9 mouse cellular contexts compared by ENCODE assay signal in the genomic region with DNA sequence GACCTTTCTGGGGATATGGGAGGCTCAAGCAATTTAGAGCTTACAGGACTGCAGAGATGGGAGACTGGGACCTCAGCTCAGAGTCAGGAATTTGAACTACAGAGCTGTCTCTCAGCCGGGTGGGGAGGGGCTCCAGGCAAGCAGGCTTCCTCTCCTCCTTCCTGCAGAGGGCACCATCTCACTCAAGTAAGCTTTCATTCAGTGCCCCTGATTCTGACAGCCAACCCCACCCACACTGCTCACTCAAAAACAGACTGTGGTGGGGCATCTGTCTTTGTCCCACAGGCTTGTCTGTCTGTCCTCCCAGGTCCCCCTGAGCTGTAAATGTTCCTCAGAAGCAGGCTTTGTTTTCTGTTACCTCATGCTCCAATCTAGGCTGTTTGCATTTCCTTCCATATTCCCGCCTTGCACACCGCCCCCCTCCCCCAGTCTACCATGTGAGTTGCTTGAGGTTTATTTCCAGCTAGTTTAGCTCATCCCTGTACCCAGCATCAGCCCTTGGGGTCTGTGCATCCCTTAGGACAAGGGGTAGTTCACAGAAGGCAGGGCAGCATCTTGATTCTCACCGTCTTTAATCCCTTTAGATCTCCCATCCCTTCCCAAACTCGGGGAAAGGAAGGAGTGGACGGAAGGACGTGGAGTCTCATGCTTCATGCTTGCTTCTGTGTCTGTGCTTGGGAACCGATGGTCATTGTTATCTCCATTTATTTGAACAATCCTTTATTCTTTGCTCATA.
DNase-seq lines count a peak whose midpoint lies in the region; ATAC-seq and TF ChIP-seq lines count a peak whose summit lies in the region.
"Had no signal": no experiment of that assay in that cellular context is flagged by ENCODE, and none has a peak within 500 bp of the region (broad histone marks: within the 10 kb centered on the region; RNA-seq: fewer than 3 reads in every experiment).

No protein-coding gene starts in this region.

- H3K4me1 ChIP-seq in embryonic fibroblast, embryonic 13.5 days (ENCODE audit: control insufficient read depth, insufficient read depth, low read length), result peaks cover 22% of the 10 kb centered on the region
- H3K4me1 ChIP-seq in hindbrain, embryonic 13.5 days (replicated peaks), result peaks cover 51% of the 10 kb centered on the region
- peaks cover 3% of the 10 kb centered on the region; the same call in 1 of the 2 replicates for H3K4me1 ChIP-seq in liver, embryonic 12.5 days
- peaks cover 54% of the 10 kb centered on the region for H3K4me1 ChIP-seq in neural tube, embryonic 13.5 days (replicated peaks)

- H3K27ac ChIP-seq in embryonic fibroblast, embryonic 13.5 days (ENCODE audit: insufficient read depth, low read length), result no peak overlapping the region
- H3K27ac ChIP-seq in hindbrain, embryonic 13.5 days, result peak overlapping the region; percentile 61
- no peak overlapping the region for H3K27ac ChIP-seq in liver, embryonic 12.5 days
- peak overlapping the region; percentile 76 for H3K27ac ChIP-seq in neural tube, embryonic 13.5 days (replicated peaks)
- H3K27ac ChIP-seq: limb, embryonic 15.5 days had no signal

- 0 out of 2 replicates have a peak, but pooled peaks have one; percentile 44 for ATAC-seq in frontal cortex, adult (ENCODE audit: low TSS enrichment)
- ATAC-seq in hindbrain, embryonic 13.5 days (ENCODE audit: low FRiP score), result peak; percentile 26; the same call in 1 of the 2 replicates
- no peak; the same call in 1 of the 2 replicates for ATAC-seq in liver, embryonic 12.5 days
- ATAC-seq in neural tube, embryonic 13.5 days (ENCODE audit: low read depth), result peak; percentile 55

- H3K27me3 ChIP-seq in hindbrain, embryonic 13.5 days, result peaks cover 4% of the 10 kb centered on the region; the same call in 1 of the 2 replicates
- H3K27me3 ChIP-seq in liver, embryonic 12.5 days (replicated peaks), result no peaks in the 10 kb centered on the region
- H3K27me3 ChIP-seq in neural tube, embryonic 13.5 days, result no peaks in the 10 kb centered on the region
- H3K27me3 ChIP-seq: limb, embryonic 15.5 days had no signal

- no peaks in the 10 kb centered on the region for H3K36me3 ChIP-seq in hindbrain, embryonic 13.5 days
- H3K36me3 ChIP-seq in liver, embryonic 12.5 days, result no peaks in the 10 kb centered on the region
- no peaks in the 10 kb centered on the region for H3K36me3 ChIP-seq in neural tube, embryonic 13.5 days
- H3K36me3 ChIP-seq: limb, embryonic 15.5 days had no signal

- no peak for TF ChIP-seq POLR2A in embryonic fibroblast, embryonic 13.5 days (IDR thresholded peaks at IDR 0.05; ENCODE audit: low read depth, low read length)

- no peaks in the 10 kb centered on the region for H3K9me3 ChIP-seq in hindbrain, embryonic 13.5 days
- H3K9me3 ChIP-seq in liver, embryonic 12.5 days (replicated peaks), result no peaks in the 10 kb centered on the region
- no peaks in the 10 kb centered on the region for H3K9me3 ChIP-seq in neural tube, embryonic 13.5 days
- H3K9me3 ChIP-seq: limb, embryonic 15.5 days had no signal

- no peak for DNase-seq in frontal cortex, adult 2 months (ENCODE audit: extremely low spot score in 1 of 2, low spot score in 1 of 2)
- peak; percentile 82 for DNase-seq in ES-CJ7 (ENCODE audit: low read depth, low spot score)
- DNase-seq in ovary, postnatal 14 days (ENCODE audit: low spot score), result no peak

- H3K4me2 ChIP-seq in hindbrain, embryonic 13.5 days, result 0 out of 2 replicates have a peak overlapping the region, but pooled peaks have one; percentile 13
- peak overlapping the region; percentile 45 for H3K4me2 ChIP-seq in liver, embryonic 12.5 days
- H3K4me2 ChIP-seq in neural tube, embryonic 13.5 days, result peak overlapping the region; percentile 26; the same call in 1 of the 2 replicates
- H3K4me2 ChIP-seq: limb, embryonic 15.5 days had no signal

- peak overlapping the region; percentile 36 for H3K9ac ChIP-seq in hindbrain, embryonic 13.5 days
- H3K9ac ChIP-seq in liver, embryonic 12.5 days, result no peak overlapping the region
- H3K9ac ChIP-seq in neural tube, embryonic 13.5 days, result peak overlapping the region; percentile 41; the same call in 1 of the 2 replicates
- H3K9ac ChIP-seq: limb, embryonic 15.5 days had no signal

- peak; percentile 46; the same call in 1 of the 2 replicates for TF ChIP-seq CTCF in embryonic fibroblast, embryonic 13.5 days (IDR thresholded peaks at IDR 0.05; ENCODE audit: borderline replicate concordance, insufficient read depth, low read length)

- 44% methylated on average over 8 of the region's 8 CpGs for WGBS in hindbrain, embryonic 13.5 days
- 37% methylated on average over 8 of the region's 8 CpGs for WGBS in liver, embryonic 12.5 days (ENCODE audit: insufficient replicate concordance)
- WGBS in neural tube, embryonic 13.5 days, result 57% methylated on average over 8 of the region's 8 CpGs

- H3K4me3 ChIP-seq in embryonic fibroblast, embryonic 13.5 days (ENCODE audit: insufficient read depth, low read length), result no peak overlapping the region
- no peak overlapping the region for H3K4me3 ChIP-seq in hindbrain, embryonic 13.5 days
- H3K4me3 ChIP-seq in liver, embryonic 12.5 days, result peak overlapping the region; percentile 5; the same call in 1 of the 2 replicates
- H3K4me3 ChIP-seq in neural tube, embryonic 13.5 days, result no peak overlapping the region
- H3K4me3 ChIP-seq: limb, embryonic 15.5 days had no signal

Comparison
In these comparisons a context has a peak if more than half of its experiments do, and no peak if none do; other contexts are left out.
1. H3K27ac ChIP-seq: peak in hindbrain, embryonic 13.5 days (single experiment) and neural tube, embryonic 13.5 days (single experiment); none in embryonic fibroblast, embryonic 13.5 days (single experiment) and liver, embryonic 12.5 days (single experiment).
2. Peak in every context shown above with its lines, with median percentiles within 50 percentile points of each other: H3K4me2 ChIP-seq.